Mouse (Mus musculus): ENCODE measurements around the gene Arhgef26. TPM values are rescaled to one million over a fixed set of nuclear protein-coding genes. Genes with fewer than 3 reads are reported as not detected.

The Arhgef26 gene
- polyA plus RNA-seq (2015; fragmentation: Nextera tagmentation; extraction: Ambion mirVana), result 3.0 and 3.3 TPM in 2 replicates

DNA sequence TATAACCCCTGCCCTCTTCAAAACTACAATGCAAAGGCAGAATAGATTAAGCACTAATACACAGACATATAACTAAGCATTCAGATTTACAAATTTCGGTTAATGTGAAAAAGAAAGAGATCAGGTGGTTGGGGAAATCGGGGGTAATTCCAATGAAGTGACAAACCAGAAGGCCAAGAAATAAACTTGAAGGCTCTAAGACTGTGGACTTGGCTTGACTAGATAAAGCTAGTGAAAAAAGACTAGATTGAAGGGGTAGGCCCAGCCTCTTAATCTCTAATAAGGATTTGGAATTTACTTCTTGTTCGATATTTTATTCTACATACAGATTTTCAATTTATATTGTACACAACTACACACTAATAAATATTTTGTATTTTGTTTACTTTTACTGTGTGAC, at the start of gene Arhgef26:
Gene Arhgef26 (plus strand): TSS at position 301 of the 400 bp plus-strand sequence.

DNA sequence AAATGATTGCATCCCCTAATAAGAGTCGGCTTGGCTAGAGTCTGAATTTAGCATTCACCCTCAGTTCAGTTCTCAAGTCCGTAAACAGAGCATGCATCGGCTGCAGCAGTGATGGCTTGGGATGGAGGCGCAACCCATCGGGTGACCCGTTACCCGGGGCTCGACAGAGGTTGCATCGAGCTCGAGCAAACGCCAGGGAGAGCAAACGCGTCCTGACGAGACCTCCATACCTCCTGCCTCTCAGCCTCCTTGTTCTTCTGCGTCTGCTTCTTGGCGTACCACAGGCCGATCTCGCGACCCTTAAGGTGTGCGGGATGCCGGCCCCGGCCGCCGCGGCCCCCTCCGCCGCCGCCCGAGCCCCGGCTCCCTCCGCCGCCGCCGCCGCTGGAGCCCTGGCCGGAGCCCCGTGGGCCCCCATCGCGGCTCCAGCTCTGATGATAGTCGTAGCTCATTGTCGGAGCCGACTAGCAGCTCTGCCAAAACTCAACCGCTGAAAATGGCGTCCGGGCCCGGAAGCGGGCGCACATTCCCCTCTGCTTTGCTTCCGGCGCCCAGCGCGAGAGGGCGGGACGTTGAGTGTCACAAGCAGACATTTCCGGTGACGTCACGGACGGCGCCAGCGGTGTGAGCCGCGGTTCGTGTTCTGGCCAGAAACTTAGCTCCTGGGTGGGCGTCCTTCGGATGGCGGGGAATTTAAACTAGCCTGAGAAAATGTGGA, 168.5 kb downstream of the Arhgef26 start, which contains the start of gene Dhx36:
Gene Dhx36 (minus strand): TSS at position 517 of the 718 bp plus-strand sequence.

Other genes starting within 250 kb of the Arhgef26 start
- 10.8 and 12.7 TPM in 2 replicates for gene Dhx36, start 168.7 kb downstream of the Arhgef26 start, polyA plus RNA-seq (2015; fragmentation: Nextera tagmentation; extraction: Ambion mirVana)

Measured in skeletal muscle tissue, postnatal 0 days (tissue).